Mouse (Mus musculus) myocyte (in vitro differentiated cells): Measurements from ENCODE around the gene Prkca.

ENCODE experiments used
- CEBPB ChIP-seq: IDR thresholded peaks from 2 replicates; pipeline ENCODE4 v1.6.1; 2011; ENCODE audit warnings: mild to moderate bottlenecking, moderate library complexity; ENCODE audit not compliant: poor library complexity, insufficient read depth, severe bottlenecking
- E2F4 ChIP-seq: IDR thresholded peaks from one replicate; pipeline ENCODE4 v1.6.1; 2011; ENCODE audit warnings: mild to moderate bottlenecking, control low read depth, moderate library complexity; ENCODE audit not compliant: insufficient read depth
- MAX ChIP-seq: IDR thresholded peaks from one replicate; pipeline ENCODE4 v1.6.1; 2011; ENCODE audit warnings: low read depth, mild to moderate bottlenecking, control low read depth
- MYOD1 ChIP-seq, 3 experiments: IDR thresholded peaks; one replicate each; pipeline ENCODE4 v1.6.1; 2011; ENCODE audit warnings: control low read depth in 2 of 3, low read depth in 2 of 3, mild to moderate bottlenecking in 2 of 3, moderate library complexity in 1 of 3; ENCODE audit not compliant: insufficient read length in 2 of 3, control insufficient read depth in 1 of 3
- MYOG ChIP-seq, 3 experiments: IDR thresholded peaks; one replicate each; pipeline ENCODE4 v1.6.1; 2011; ENCODE audit warnings: control low read depth in 2 of 3, low read depth in 2 of 3, mild to moderate bottlenecking in 2 of 3; ENCODE audit not compliant: insufficient read length in 2 of 3, control insufficient read depth in 1 of 3, insufficient read depth in 1 of 3
- POLR2A ChIP-seq: IDR thresholded peaks from one replicate; pipeline ENCODE4 v1.6.1; 2011; ENCODE audit warnings: low read depth, mild to moderate bottlenecking, control low read depth, moderate library complexity; ENCODE audit not compliant: insufficient read length
- POLR2AphosphoS2 ChIP-seq: IDR thresholded peaks from one replicate; pipeline ENCODE4 v1.6.1; 2011; ENCODE audit warnings: low read depth, control low read depth; ENCODE audit not compliant: insufficient read length
- SRF ChIP-seq: IDR thresholded peaks from one replicate; pipeline ENCODE4 v1.6.1; 2011; ENCODE audit warnings: low read depth; ENCODE audit not compliant: control insufficient read depth, insufficient read length
- TCF12 ChIP-seq: IDR thresholded peaks from one replicate; pipeline ENCODE4 v1.6.1; 2011; ENCODE audit warnings: mild to moderate bottlenecking, control low read depth; ENCODE audit not compliant: poor library complexity, insufficient read depth, severe bottlenecking
- TCF3 ChIP-seq: IDR thresholded peaks from one replicate; pipeline ENCODE4 v1.6.1; 2011; ENCODE audit warnings: low read depth, control low read depth; ENCODE audit not compliant: insufficient read length
- USF1 ChIP-seq: IDR thresholded peaks from one replicate; pipeline ENCODE4 v1.6.1; 2011; ENCODE audit warnings: low read depth, mild to moderate bottlenecking, control low read depth, moderate library complexity

- TF ChIP-seq POLR2AphosphoS2 (no peak), POLR2A (no peak), E2F4 (no peak), MAX (no peak), MYOG (IDR thresholded peaks at IDR 0.05; ENCODE audit: control insufficient read depth in 1 of 3, insufficient read depth in 1 of 3, insufficient read length in 2 of 3, low read depth in 2 of 3) (no peak), TCF3 (no peak), SRF (no peak), CEBPB (no peak), TCF12 (no peak), MYOD1 (IDR thresholded peaks at IDR 0.05; ENCODE audit: control insufficient read depth in 1 of 3, insufficient read length in 2 of 3, low read depth in 2 of 3) (no peak), USF1 (no peak)
Measured at GRCm38 (mm10) chr11:108190298-108190697, 153.4 kb downstream of the Prkca start.
